Mouse (Mus musculus) heart, embryonic 14.5 days (tissue): ENCODE results near the gene Lbh. TPM values are rescaled to one million over a fixed set of nuclear protein-coding genes. Genes with fewer than 3 reads are reported as not detected.

Experiments used
- ATAC-seq: fragments of 200-750 bp; cut with Nextera tagmentation; 2 replicates; pipeline ENCODE4 v1.8.0; 2017; ENCODE audit warnings: low read depth, moderate TSS enrichment; ENCODE audit not compliant: insufficient number of reproducible peaks, insufficient read depth, low FRiP score
- H3K27ac ChIP-seq, 2 experiments: fragments of 200-500 bp in 1 of 2; fragments of 300-500 bp in 1 of 2; sonication (generic) in 1 of 2; replicated peaks in 1 of 2; 2 replicates each; pipeline ENCODE4 v1.5.1; 2012 to 2014; ENCODE audit warnings: low read depth in 2 of 2, low read length in 2 of 2, control low read depth in 1 of 2, mild to moderate bottlenecking in 1 of 2, mixed read lengths in 1 of 2; ENCODE audit not compliant: control insufficient read depth in 1 of 2, insufficient read depth in 1 of 2
- H3K27me3 ChIP-seq: fragments of 300-500 bp; sonication (generic); 2 replicates; pipeline ENCODE4 v1.6.1; 2014; ENCODE audit warnings: mild to moderate bottlenecking, low read length, control low read depth; ENCODE audit not compliant: control insufficient read depth, insufficient read depth
- H3K36me3 ChIP-seq: fragments of 300-500 bp; sonication (generic); 2 replicates; pipeline ENCODE4 v1.6.1; 2014; ENCODE audit warnings: mild to moderate bottlenecking, control low read depth, low read length, mixed read lengths; ENCODE audit not compliant: control insufficient read depth, insufficient read depth
- H3K4me1 ChIP-seq, 2 experiments: fragments of 200-500 bp in 1 of 2; fragments of 300-500 bp in 1 of 2; sonication (generic) in 1 of 2; 2 replicates each; pipeline ENCODE4 v1.6.1; 2012 to 2014; ENCODE audit warnings: low read length in 2 of 2, control low read depth in 1 of 2, mixed read lengths in 1 of 2; ENCODE audit not compliant: control insufficient read depth in 2 of 2, insufficient read depth in 2 of 2
- H3K4me2 ChIP-seq: fragments of 300-500 bp; sonication (generic); 2 replicates; pipeline ENCODE4 v1.6.1; 2014; ENCODE audit warnings: mild to moderate bottlenecking, low read length
- H3K4me3 ChIP-seq, 2 experiments: fragments of 200-500 bp in 1 of 2; fragments of 300-500 bp in 1 of 2; sonication (generic) in 1 of 2; 2 replicates each; pipeline ENCODE4 v1.5.1; 2012 to 2014; ENCODE audit warnings: low read length in 2 of 2, mild to moderate bottlenecking in 2 of 2, control low read depth in 1 of 2, low read depth in 1 of 2, moderate library complexity in 1 of 2; ENCODE audit not compliant: control insufficient read depth in 1 of 2, insufficient read depth in 1 of 2
- H3K9ac ChIP-seq: fragments of 300-500 bp; sonication (generic); 2 replicates; pipeline ENCODE4 v1.6.1; 2014; ENCODE audit warnings: mild to moderate bottlenecking, low read length
- H3K9me3 ChIP-seq: fragments of 300-500 bp; sonication (generic); 2 replicates; pipeline ENCODE4 v1.6.1; 2016; ENCODE audit warnings: low read length, control low read depth; ENCODE audit not compliant: control insufficient read depth
- WGBS: fragments of 180-500 bp; shearing (Covaris S2); extraction: QIAGEN DNeasy Blood & Tissue Kit; methylation state at CpG from one replicate; pipeline ENCODE4 v1.1.7; 2014; 5-methylcytosine and 5-hydroxymethylcytosine counted together
- polyA plus RNA-seq: library from polyadenylated mRNA; unstranded; fragments of >200 nt; fragmentation: Nextera tagmentation; extraction: Ambion mirVana; gene quantifications from 2 replicates; pipeline ENCODE4 v1.2.1, GENCODE M21; 2014

Lbh gene
- polyA plus RNA-seq, 1 experiment from 2014 or later, result 36.2 TPM

GRCm38 (mm10) chr17:72933116-72933515, 15.0 kb downstream of the Lbh start:
- Histone ChIP-seq H3K36me3 (peaks cover 94% of the 10 kb centered on the region), H3K4me2 (peak overlapping the region; percentile 31), H3K27me3 (no peaks in the 10 kb centered on the region), H3K9ac (peak overlapping the region; percentile 61), H3K9me3 (peaks cover 4% of the 10 kb centered on the region; the same call in 1 of the 2 replicates), H3K4me3 (no peak overlapping the region), H3K27ac (peak overlapping the region; percentile 41 to 81; a peak in 3 of 4 replicates), H3K4me1 (peaks cover 45 to 78% of the 10 kb centered on the region in 2 experiments)
- ATAC-seq, result no peak
- 55% methylated on average over 4 of the region's 4 CpGs for WGBS

- peak overlapping the region; percentile 69 to 81 for H3K27ac ChIP-seq
- H3K27me3 ChIP-seq, result no peaks in the 10 kb centered on the region
- 57% methylated on average over 2 of the region's 2 CpGs for WGBS
- H3K9me3 ChIP-seq, result peaks cover 4% of the 10 kb centered on the region; the same call in 1 of the 2 replicates
- H3K4me3 ChIP-seq, result no peak overlapping the region; a peak in 1 of 4 replicates
- H3K9ac ChIP-seq, result peak overlapping the region; percentile 61
- H3K4me1 ChIP-seq, result peaks cover 47 to 79% of the 10 kb centered on the region in 2 experiments
- no peak for ATAC-seq
- H3K4me2 ChIP-seq, result peak overlapping the region; percentile 31
- H3K36me3 ChIP-seq, result peaks cover 94% of the 10 kb centered on the region
Measured at GRCm38 (mm10) chr17:72934146-72934545, 16.0 kb downstream of the Lbh start.

GRCm38 (mm10) chr17:72934653-72935052, 16.5 kb downstream of the Lbh start:
- Histone ChIP-seq H3K36me3 (peaks cover 94% of the 10 kb centered on the region), H3K27me3 (no peaks in the 10 kb centered on the region), H3K9ac (peak overlapping the region; percentile 61), H3K4me2 (peak overlapping the region; percentile 31), H3K27ac (peak overlapping the region; percentile 69 to 81), H3K4me3 (no peak overlapping the region), H3K9me3 (peaks cover 4% of the 10 kb centered on the region; the same call in 1 of the 2 replicates), H3K4me1 (peaks cover 45 to 80% of the 10 kb centered on the region in 2 experiments)
- ATAC-seq, result peak; percentile 20; the same call in 1 of the 2 replicates
- 28% methylated on average over 3 of the region's 3 CpGs for WGBS

DNA sequence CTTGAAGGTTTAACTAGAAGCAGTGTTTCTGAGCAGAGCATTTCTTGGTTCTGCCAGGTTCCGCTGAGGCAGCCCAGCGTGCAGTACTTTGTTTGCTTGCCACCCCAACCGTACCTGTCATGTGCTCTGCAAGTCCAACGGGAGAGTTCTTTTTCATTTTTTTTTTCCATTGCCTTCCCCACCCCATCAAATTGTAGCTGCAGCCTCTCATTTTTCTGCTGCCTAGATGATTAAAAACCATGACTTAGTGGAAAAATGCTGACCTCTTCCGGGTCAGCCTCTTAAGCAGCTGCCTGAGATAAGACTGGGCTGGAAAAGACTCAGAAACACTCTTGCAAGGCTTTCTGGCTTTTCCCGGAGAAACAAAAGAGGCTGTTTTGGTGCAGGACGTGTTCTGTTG, 17.8 kb downstream of the Lbh start:
- peaks cover 95% of the 10 kb centered on the region for H3K36me3 ChIP-seq
- no peak for ATAC-seq
- peak overlapping the region; percentile 61 for H3K9ac ChIP-seq
- H3K9me3 ChIP-seq, result peaks cover 4% of the 10 kb centered on the region; the same call in 1 of the 2 replicates
- H3K27ac ChIP-seq, result peak overlapping the region; percentile 70 to 81
- WGBS, result 27% methylated on average over 7 of the region's 7 CpGs
- H3K4me2 ChIP-seq, result peak overlapping the region; percentile 31
- no peak overlapping the region for H3K4me3 ChIP-seq
- peaks cover 44 to 85% of the 10 kb centered on the region in 2 experiments for H3K4me1 ChIP-seq
- no peaks in the 10 kb centered on the region for H3K27me3 ChIP-seq

DNA sequence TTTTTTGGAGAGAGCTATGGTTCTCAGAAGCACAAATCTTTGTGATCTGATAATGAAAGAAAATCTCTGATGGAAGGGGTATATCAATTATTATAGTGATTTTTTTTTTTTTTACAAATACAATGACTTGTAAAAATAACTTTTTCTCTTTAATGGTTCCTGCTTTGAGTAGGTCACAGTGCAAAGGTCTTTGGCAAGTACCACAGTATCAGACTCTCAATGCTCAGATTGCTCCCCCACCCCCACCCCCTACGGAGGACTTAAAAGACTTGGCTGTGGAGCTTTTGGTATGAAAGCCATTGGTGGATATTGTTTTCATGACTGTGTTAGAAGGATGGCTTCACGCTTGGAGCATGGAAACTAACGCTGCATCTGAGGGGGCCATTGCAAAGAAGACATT, 18.2 kb downstream of the Lbh start:
- Histone ChIP-seq H3K27ac (peak overlapping the region; percentile 70 to 81; a peak in 3 of 4 replicates), H3K36me3 (peaks cover 97% of the 10 kb centered on the region), H3K4me3 (no peak overlapping the region), H3K27me3 (no peaks in the 10 kb centered on the region), H3K9ac (peak overlapping the region; percentile 61; the same call in 1 of the 2 replicates), H3K4me2 (peak overlapping the region; percentile 14; the same call in 1 of the 2 replicates), H3K9me3 (peaks cover 4% of the 10 kb centered on the region; the same call in 1 of the 2 replicates), H3K4me1 (peaks cover 46 to 87% of the 10 kb centered on the region in 2 experiments)
- no peak for ATAC-seq
- 52% methylated on average over 3 of the region's 3 CpGs for WGBS

GRCm38 (mm10) chr17:72937204-72937603, 19.1 kb downstream of the Lbh start:
- Histone ChIP-seq H3K4me1 (peaks cover 47 to 89% of the 10 kb centered on the region in 2 experiments), H3K4me2 (peak overlapping the region; percentile 30), H3K4me3 (no peak overlapping the region), H3K9me3 (peaks cover under 1% of the 10 kb centered on the region; the same call in 1 of the 2 replicates), H3K9ac (peak overlapping the region; percentile 55), H3K27ac (peak overlapping the region; percentile 81), H3K36me3 (peaks cover 97% of the 10 kb centered on the region), H3K27me3 (no peaks in the 10 kb centered on the region)
- WGBS, result 36% methylated on average over 9 of the region's 9 CpGs
- ATAC-seq, result no peak

DNA sequence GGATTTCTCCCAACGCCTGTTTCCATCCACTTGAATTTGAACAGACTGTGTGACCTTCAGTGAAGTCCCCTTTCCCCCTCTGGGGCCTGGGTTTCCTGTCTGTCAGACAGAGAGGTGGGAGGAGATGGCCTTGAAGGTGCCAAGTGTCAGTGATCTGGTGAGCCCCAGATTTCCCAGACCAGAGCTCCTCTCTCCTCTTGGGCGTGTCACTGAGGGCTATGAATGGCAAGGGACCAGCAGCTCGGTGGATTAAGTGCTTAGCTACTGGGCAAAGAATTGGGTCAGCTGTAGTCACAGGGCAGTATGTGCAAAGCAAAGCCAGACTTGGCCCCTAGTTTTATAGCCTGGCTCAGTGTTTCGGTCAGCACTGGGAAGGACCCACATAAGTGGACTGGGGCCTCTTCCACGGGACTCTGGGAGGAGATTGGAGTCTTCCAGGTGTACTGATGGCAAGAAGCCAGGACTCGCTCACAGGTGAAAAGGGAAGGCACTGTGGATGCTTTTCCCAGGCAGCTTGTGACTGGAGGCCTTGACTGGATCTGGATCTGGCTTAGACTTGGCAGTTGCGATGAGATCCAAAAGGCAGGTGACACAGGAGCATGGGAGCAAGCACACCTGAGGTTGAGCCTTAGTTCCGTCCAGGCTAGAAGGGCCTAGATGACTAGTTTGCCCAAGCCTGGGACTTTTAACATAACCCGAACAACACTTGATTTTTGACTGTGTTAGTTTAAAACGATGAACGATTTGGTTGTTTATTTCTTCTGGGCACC, 20.1 kb downstream of the Lbh start:
- Histone ChIP-seq H3K27me3 (no peaks in the 10 kb centered on the region), H3K4me2 (peak overlapping the region; percentile 30; the same call in 1 of the 2 replicates), H3K27ac (peak overlapping the region; percentile 81), H3K36me3 (peaks cover 97% of the 10 kb centered on the region), H3K4me1 (peaks cover 47 to 79% of the 10 kb centered on the region in 2 experiments), H3K9ac (peak overlapping the region; percentile 55), H3K4me3 (no peak overlapping the region), H3K9me3 (no peaks in the 10 kb centered on the region)
- WGBS, result 63% methylated on average over 11 of the region's 11 CpGs
- no peak for ATAC-seq
